Mouse (Mus musculus): ENCODE data around the gene Pes1.

GRCm38 (mm10) chr11:3993914-3994313, 30.1 kb downstream of the Pes1 start:
- TF ChIP-seq CTCF (IDR thresholded peaks at IDR 0.05 in 2 of 3, conservative IDR thresholded peaks at IDR 0.05 in 1 of 3; ENCODE audit: control insufficient read depth in 1 of 3, insufficient read depth in 1 of 3, low read depth in 2 of 3, low read length in 3 of 3, poor library complexity in 1 of 3, severe bottlenecking in 1 of 3) (no peak), RAD21 (IDR thresholded peaks at IDR 0.05; ENCODE audit: low read depth, low read length) (no peak), GATA1 (IDR thresholded peaks at IDR 0.05; ENCODE audit: low read depth, low read length) (no peak), POLR2A (IDR thresholded peaks at IDR 0.05; ENCODE audit: control insufficient read depth in 1 of 2, insufficient read depth in 1 of 2, low read depth in 1 of 2, low read length in 2 of 2, poor library complexity in 1 of 2) (no peak), MAFK (IDR thresholded peaks at IDR 0.05; ENCODE audit: borderline replicate concordance, low read depth, low read length) (no peak), NRF1 (IDR thresholded peaks at IDR 0.05; ENCODE audit: insufficient read depth, low read depth, low read length, poor library complexity, severe bottlenecking) (no peak), EP300 (IDR thresholded peaks at IDR 0.05; ENCODE audit: low read depth in 1 of 2, low read length in 2 of 2) (no peak)
